ENCODE assay signal across 24 mouse cellular contexts in the genomic region with DNA sequence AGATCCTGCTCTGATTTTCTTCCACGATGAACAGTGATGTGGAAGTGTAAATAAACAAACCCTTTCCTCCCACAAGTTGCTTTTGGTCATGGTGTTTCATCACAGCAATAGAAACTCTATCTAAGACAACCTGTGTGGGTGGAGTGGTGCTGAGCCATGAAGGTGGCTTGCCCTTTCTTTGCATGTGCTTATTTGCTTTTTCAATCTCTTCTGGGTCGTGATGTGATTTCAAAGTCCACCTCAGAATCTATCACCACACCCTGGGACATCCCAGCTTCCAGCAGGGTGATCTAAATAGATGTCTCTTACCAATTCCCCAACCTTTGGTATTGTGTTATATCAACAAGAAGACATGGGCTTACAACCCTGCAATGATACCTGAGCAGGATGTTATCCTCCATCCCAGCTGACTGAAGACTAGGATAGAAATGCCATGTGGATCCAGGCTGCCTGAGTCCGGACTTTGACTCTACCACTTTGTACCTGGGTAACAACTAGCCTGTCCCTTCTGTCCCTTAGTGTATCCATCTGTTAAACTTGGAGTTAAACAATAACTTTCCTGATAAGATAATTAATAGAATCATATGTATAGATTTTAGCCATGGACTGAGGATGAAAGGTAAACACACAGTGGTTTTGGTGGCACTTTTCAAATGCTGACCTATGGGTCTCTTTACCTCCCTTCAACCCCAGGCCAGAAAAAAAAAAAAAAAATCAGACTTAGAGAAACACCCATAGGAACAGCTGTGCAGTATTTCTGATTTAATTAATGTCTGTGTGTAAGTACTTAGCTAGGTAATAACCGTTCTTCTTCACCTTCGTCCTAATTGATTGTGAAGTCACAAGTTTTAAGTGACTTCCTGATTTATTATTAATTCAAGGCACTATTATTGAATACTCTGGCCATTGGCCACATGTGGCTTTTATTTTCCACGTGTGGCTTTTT.
DNase-seq lines count a peak whose midpoint lies in the region; ATAC-seq and TF ChIP-seq lines count a peak whose summit lies in the region.
"Had no signal": no experiment of that assay in that cellular context is flagged by ENCODE, and none has a peak within 500 bp of the region (broad histone marks: within the 10 kb centered on the region; RNA-seq: fewer than 3 reads in every experiment).

No protein-coding gene starts in this region.

- H3K9me3 ChIP-seq in hindbrain, embryonic 13.5 days, result no peaks in the 10 kb centered on the region
- H3K9me3 ChIP-seq in hindbrain, embryonic 12.5 days (replicated peaks), result no peaks in the 10 kb centered on the region
- H3K9me3 ChIP-seq in kidney, postnatal 0 days (replicated peaks; ENCODE audit: low read length), result no peaks in the 10 kb centered on the region
- no peaks in the 10 kb centered on the region for H3K9me3 ChIP-seq in kidney, embryonic 15.5 days (replicated peaks)
- no peaks in the 10 kb centered on the region for H3K9me3 ChIP-seq in intestine, embryonic 15.5 days
- no peaks in the 10 kb centered on the region for H3K9me3 ChIP-seq in neural tube, embryonic 15.5 days (replicated peaks)
- H3K9me3 ChIP-seq: embryonic facial prominence, embryonic 13.5 days; forebrain, embryonic 10.5 days; heart, embryonic 10.5 days; heart, embryonic 15.5 days; liver, embryonic 12.5 days; midbrain, embryonic 12.5 days had no signal

- no peak overlapping the region for H3K9ac ChIP-seq in hindbrain, embryonic 13.5 days
- H3K9ac ChIP-seq in hindbrain, embryonic 12.5 days, result no peak overlapping the region
- H3K9ac ChIP-seq in kidney, postnatal 0 days (ENCODE audit: low read depth, low read length), result no peak overlapping the region
- no peak overlapping the region for H3K9ac ChIP-seq in kidney, embryonic 15.5 days
- H3K9ac ChIP-seq in intestine, embryonic 15.5 days, result no peak overlapping the region
- no peak overlapping the region for H3K9ac ChIP-seq in neural tube, embryonic 15.5 days (replicated peaks)
- H3K9ac ChIP-seq: embryonic facial prominence, embryonic 13.5 days; heart, embryonic 15.5 days; liver, embryonic 12.5 days; liver, postnatal 0 days; midbrain, embryonic 12.5 days had no signal

- no peak overlapping the region for H3K4me2 ChIP-seq in hindbrain, embryonic 13.5 days
- no peak overlapping the region for H3K4me2 ChIP-seq in hindbrain, embryonic 12.5 days (replicated peaks)
- no peak overlapping the region for H3K4me2 ChIP-seq in kidney, postnatal 0 days (ENCODE audit: low read length)
- no peak overlapping the region for H3K4me2 ChIP-seq in kidney, embryonic 15.5 days
- H3K4me2 ChIP-seq in intestine, embryonic 15.5 days (replicated peaks), result no peak overlapping the region; the same call in 1 of the 2 replicates
- H3K4me2 ChIP-seq in neural tube, embryonic 15.5 days, result no peak overlapping the region
- H3K4me2 ChIP-seq: embryonic facial prominence, embryonic 13.5 days; heart, embryonic 15.5 days; liver, embryonic 12.5 days; midbrain, embryonic 12.5 days had no signal

- no peak for TF ChIP-seq CTCF in kidney, postnatal 0 days (IDR thresholded peaks at IDR 0.05; ENCODE audit: low read depth)

- H3K27me3 ChIP-seq in hindbrain, embryonic 13.5 days, result no peaks in the 10 kb centered on the region
- no peaks in the 10 kb centered on the region for H3K27me3 ChIP-seq in hindbrain, embryonic 12.5 days
- H3K27me3 ChIP-seq in kidney, postnatal 0 days (ENCODE audit: insufficient read depth, low read length), result no peaks in the 10 kb centered on the region
- no peaks in the 10 kb centered on the region for H3K27me3 ChIP-seq in kidney, embryonic 15.5 days
- no peaks in the 10 kb centered on the region for H3K27me3 ChIP-seq in intestine, embryonic 15.5 days (replicated peaks)
- no peaks in the 10 kb centered on the region for H3K27me3 ChIP-seq in neural tube, embryonic 15.5 days (replicated peaks)
- H3K27me3 ChIP-seq: embryonic facial prominence, embryonic 13.5 days; heart, embryonic 15.5 days; liver, embryonic 12.5 days; midbrain, embryonic 12.5 days had no signal

- H3K36me3 ChIP-seq in hindbrain, embryonic 13.5 days, result no peaks in the 10 kb centered on the region
- H3K36me3 ChIP-seq in hindbrain, embryonic 12.5 days, result no peaks in the 10 kb centered on the region
- no peaks in the 10 kb centered on the region for H3K36me3 ChIP-seq in kidney, postnatal 0 days (ENCODE audit: insufficient read depth, low read length)
- no peaks in the 10 kb centered on the region for H3K36me3 ChIP-seq in kidney, embryonic 15.5 days
- no peaks in the 10 kb centered on the region for H3K36me3 ChIP-seq in intestine, embryonic 15.5 days
- no peaks in the 10 kb centered on the region for H3K36me3 ChIP-seq in neural tube, embryonic 15.5 days
- H3K36me3 ChIP-seq: embryonic facial prominence, embryonic 13.5 days; forebrain, embryonic 10.5 days; G1E; heart, embryonic 10.5 days; heart, embryonic 15.5 days; liver, embryonic 12.5 days; midbrain, embryonic 12.5 days had no signal

- DNase-seq in kidney, postnatal 0 days (ENCODE audit: low spot score), result no peak
- no peak for DNase-seq in gastrocnemius, postnatal 10 days
- DNase-seq: adrenal gland, adult 8-10 months; cerebellum, adult 8-10 months; liver, postnatal 0 days; right cerebral cortex, adult 18-20 months; thymus, postnatal 14 days had no signal

- no peak overlapping the region for H3K4me3 ChIP-seq in hindbrain, embryonic 13.5 days
- H3K4me3 ChIP-seq in hindbrain, embryonic 12.5 days, result no peak overlapping the region
- H3K4me3 ChIP-seq in kidney, postnatal 0 days (replicated peaks; ENCODE audit: low read depth, low read length), result no peak overlapping the region
- no peak overlapping the region for H3K4me3 ChIP-seq in kidney, embryonic 15.5 days (replicated peaks)
- H3K4me3 ChIP-seq in intestine, embryonic 15.5 days (replicated peaks), result no peak overlapping the region
- H3K4me3 ChIP-seq in neural tube, embryonic 15.5 days (replicated peaks), result no peak overlapping the region
- H3K4me3 ChIP-seq: embryonic facial prominence, embryonic 13.5 days; forebrain, embryonic 10.5 days; heart, embryonic 10.5 days; heart, embryonic 15.5 days; layer of hippocampus, adult 2 months; left cerebral cortex, adult 2 months; liver, embryonic 12.5 days; midbrain, embryonic 12.5 days; myocyte had no signal

- peak; percentile 46; the same call in 1 of the 2 replicates for ATAC-seq in hindbrain, embryonic 13.5 days (ENCODE audit: low FRiP score)
- no peak for ATAC-seq in hindbrain, embryonic 12.5 days (ENCODE audit: low FRiP score)
- ATAC-seq in kidney, postnatal 0 days (replicated peaks; ENCODE audit: low FRiP score, low read depth), result peak; percentile 67; the same call in 1 of the 2 replicates
- ATAC-seq in kidney, embryonic 15.5 days (replicated peaks; ENCODE audit: low FRiP score), result no peak
- peak; percentile 85 for ATAC-seq in intestine, embryonic 15.5 days
- peak; percentile 54; the same call in 1 of the 2 replicates for ATAC-seq in neural tube, embryonic 15.5 days (ENCODE audit: low FRiP score)
- no peak for ATAC-seq in megakaryocyte-erythroid progenitor cell, adult 5-6 weeks (replicated peaks; ENCODE audit: low FRiP score, low TSS enrichment, poor library complexity, severe bottlenecking)
- ATAC-seq: forebrain, embryonic 16.5 days; liver, embryonic 12.5 days; liver, postnatal 0 days had no signal

- H3K4me1 ChIP-seq in hindbrain, embryonic 13.5 days (replicated peaks), result peaks cover 8% of the 10 kb centered on the region; the same call in 1 of the 2 replicates
- H3K4me1 ChIP-seq in hindbrain, embryonic 12.5 days, result 0 out of 2 replicates have a peak, but pooled peaks cover 4% of the 10 kb centered on the region
- H3K4me1 ChIP-seq in kidney, postnatal 0 days (replicated peaks; ENCODE audit: insufficient read depth, low read length), result peaks cover 5% of the 10 kb centered on the region
- H3K4me1 ChIP-seq in kidney, embryonic 15.5 days, result peaks cover 7% of the 10 kb centered on the region; the same call in 1 of the 2 replicates
- no peaks in the 10 kb centered on the region; the same call in 1 of the 2 replicates for H3K4me1 ChIP-seq in intestine, embryonic 15.5 days (replicated peaks)
- peaks cover 6% of the 10 kb centered on the region; the same call in 1 of the 2 replicates for H3K4me1 ChIP-seq in neural tube, embryonic 15.5 days
- H3K4me1 ChIP-seq: liver, embryonic 12.5 days; midbrain, embryonic 12.5 days had no signal

- no peak overlapping the region for H3K27ac ChIP-seq in hindbrain, embryonic 13.5 days
- H3K27ac ChIP-seq in hindbrain, embryonic 12.5 days, result no peak overlapping the region
- H3K27ac ChIP-seq in kidney, postnatal 0 days, result no peak overlapping the region
- no peak overlapping the region for H3K27ac ChIP-seq in kidney, embryonic 15.5 days
- 0 out of 2 replicates have a peak overlapping the region, but pooled peaks have one; percentile 8 for H3K27ac ChIP-seq in intestine, embryonic 15.5 days
- H3K27ac ChIP-seq in neural tube, embryonic 15.5 days (replicated peaks), result no peak overlapping the region
- H3K27ac ChIP-seq: embryonic facial prominence, embryonic 13.5 days; forebrain, embryonic 10.5 days; heart, embryonic 10.5 days; heart, embryonic 15.5 days; layer of hippocampus, adult 2 months; left cerebral cortex, adult 2 months; liver, embryonic 12.5 days; midbrain, embryonic 12.5 days had no signal

- 64% methylated on average over 6 of the region's 6 CpGs for WGBS in hindbrain, embryonic 13.5 days
- 69% methylated on average over 6 of the region's 6 CpGs for WGBS in hindbrain, embryonic 12.5 days
- 49% methylated on average over 6 of the region's 6 CpGs for whole genome bisulfite sequencing in kidney, postnatal 0 days
- 58% methylated on average over 6 of the region's 6 CpGs for WGBS in kidney, embryonic 15.5 days
- WGBS in intestine, embryonic 15.5 days, result 58% methylated on average over 6 of the region's 6 CpGs
- 54% methylated on average over 6 of the region's 6 CpGs for WGBS in neural tube, embryonic 15.5 days

Comparison
In these comparisons a context has a peak if more than half of its experiments do, and no peak if none do; other contexts are left out.
1. ATAC-seq: peak in hindbrain, embryonic 13.5 days (single experiment), kidney, postnatal 0 days (single experiment), intestine, embryonic 15.5 days (single experiment) and neural tube, embryonic 15.5 days (single experiment); none in hindbrain, embryonic 12.5 days (single experiment), kidney, embryonic 15.5 days (single experiment) and megakaryocyte-erythroid progenitor cell, adult 5-6 weeks (single experiment).